Mouse (Mus musculus) forebrain, embryonic 11.5 days (tissue): ENCODE measurements around the gene Cenpj. TPM values are rescaled to one million over a fixed set of nuclear protein-coding genes. Genes with fewer than 3 reads are reported as not detected.

Source experiments
- ATAC-seq: fragments of 200-750 bp; cut with Nextera tagmentation; replicated peaks from 2 replicates; pipeline ENCODE4 v1.8.0; 2017; ENCODE audit warnings: moderate TSS enrichment; ENCODE audit not compliant: low FRiP score
- DNase-seq: peaks from one replicate; pipeline ENCODE4 v3.0.0-alpha.2; 2017; ENCODE audit warnings: low spot score
- H3K27ac ChIP-seq: fragments of 300-500 bp; sonication (generic); 2 replicates; pipeline ENCODE4 v1.5.1; 2014; ENCODE audit warnings: low read depth, low read length
- H3K27me3 ChIP-seq: fragments of 300-500 bp; sonication (generic); 2 replicates; pipeline ENCODE4 v1.6.1; 2014; ENCODE audit warnings: mild to moderate bottlenecking, low read length, mixed read lengths; ENCODE audit not compliant: control insufficient read depth, insufficient read depth
- H3K36me3 ChIP-seq: fragments of 300-500 bp; sonication (generic); 2 replicates; pipeline ENCODE4 v1.6.1; 2014; ENCODE audit warnings: mild to moderate bottlenecking, low read length, moderate library complexity, mixed read lengths; ENCODE audit not compliant: control insufficient read depth, insufficient read depth
- H3K4me1 ChIP-seq: fragments of 300-500 bp; sonication (generic); replicated peaks from 2 replicates; pipeline ENCODE4 v1.6.1; 2014; ENCODE audit warnings: low read length, mixed read lengths; ENCODE audit not compliant: control insufficient read depth, insufficient read depth
- H3K4me2 ChIP-seq: fragments of 300-500 bp; sonication (generic); 2 replicates; pipeline ENCODE4 v1.6.1; 2014; ENCODE audit warnings: low read depth, mild to moderate bottlenecking, low read length, moderate library complexity, mixed read lengths; ENCODE audit not compliant: severe bottlenecking
- H3K4me3 ChIP-seq: fragments of 300-500 bp; sonication (generic); 2 replicates; pipeline ENCODE4 v1.5.1; 2014; ENCODE audit warnings: low read depth, low read length
- H3K9ac ChIP-seq: fragments of 300-500 bp; sonication (generic); 2 replicates; pipeline ENCODE4 v1.6.1; 2014; ENCODE audit warnings: low read length
- H3K9me3 ChIP-seq: fragments of 300-500 bp; sonication (generic); 2 replicates; pipeline ENCODE4 v1.6.1; 2016; ENCODE audit warnings: low read length, mixed read lengths; ENCODE audit not compliant: control insufficient read depth
- WGBS: fragments of 180-500 bp; shearing (Covaris S2); extraction: QIAGEN DNeasy Blood & Tissue Kit; methylation state at CpG from one replicate; pipeline ENCODE4 v1.1.7; 2014; 5-methylcytosine and 5-hydroxymethylcytosine counted together
- polyA plus RNA-seq: library from polyadenylated mRNA; unstranded; fragments of >200 nt; fragmentation: Nextera tagmentation; extraction: Ambion mirVana; gene quantifications from 2 replicates; pipeline ENCODE4 v1.2.1, GENCODE M21; 2014

Gene Cenpj
- polyA plus RNA-seq, 1 experiment from 2014 or later, result 28.6 TPM

DNA sequence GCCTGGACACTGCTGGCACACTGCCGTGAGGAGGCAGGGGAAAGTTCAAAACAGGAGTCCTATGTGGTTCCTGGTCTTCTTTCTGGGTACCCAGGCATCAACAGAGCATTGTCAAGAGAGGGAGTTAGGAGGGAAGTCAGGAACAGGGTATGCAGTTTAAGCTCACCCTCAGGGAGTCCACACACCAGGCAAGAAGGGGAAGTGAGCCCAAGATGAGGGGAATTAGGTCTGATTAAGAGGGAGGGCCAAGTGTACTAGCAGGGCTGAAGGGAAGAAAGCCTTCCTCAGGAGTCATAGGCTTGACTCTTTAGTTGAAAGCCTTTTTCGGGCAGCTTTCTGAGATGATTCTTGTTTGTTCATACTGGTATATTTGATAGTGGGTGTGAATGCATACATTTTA is 60.5 kb downstream of the Cenpj start:
- H3K4me1 ChIP-seq, result no peaks in the 10 kb centered on the region
- H3K36me3 ChIP-seq, result no peaks in the 10 kb centered on the region
- ATAC-seq, result no peak
- no peak overlapping the region for H3K27ac ChIP-seq
- no peaks in the 10 kb centered on the region for H3K27me3 ChIP-seq
- no peak overlapping the region for H3K9ac ChIP-seq
- no peak overlapping the region for H3K4me2 ChIP-seq
- H3K4me3 ChIP-seq, result no peak overlapping the region
- no peak for DNase-seq
- H3K9me3 ChIP-seq, result no peaks in the 10 kb centered on the region
- 84% methylated on average over 2 of the region's 2 CpGs for WGBS

DNA sequence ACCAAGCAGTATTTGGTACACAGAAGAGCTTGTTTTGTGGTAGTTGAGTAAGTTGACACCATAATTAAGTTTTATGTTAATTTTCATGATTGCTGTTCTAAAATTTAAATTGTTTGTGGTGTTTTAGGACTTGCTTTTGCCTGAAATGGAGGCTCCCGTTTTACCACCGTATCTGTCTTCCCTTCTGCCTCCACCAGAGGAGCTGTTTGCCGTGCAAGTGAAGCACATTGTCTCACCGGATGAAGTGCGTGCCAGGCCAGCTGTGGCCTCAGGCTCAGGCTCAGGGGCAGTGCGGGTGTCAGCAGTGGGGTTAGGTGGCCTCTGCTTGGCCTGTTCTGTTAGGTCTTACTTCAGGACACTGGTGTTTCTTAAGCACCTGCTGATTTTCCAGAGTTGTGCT is 63.1 kb downstream of the Cenpj start:
- Histone ChIP-seq H3K9ac (no peak overlapping the region), H3K4me2 (no peak overlapping the region), H3K36me3 (no peaks in the 10 kb centered on the region), H3K9me3 (no peaks in the 10 kb centered on the region), H3K4me3 (no peak overlapping the region), H3K4me1 (no peaks in the 10 kb centered on the region), H3K27ac (no peak overlapping the region), H3K27me3 (no peaks in the 10 kb centered on the region)
- WGBS, result 26% methylated on average over 6 of the region's 6 CpGs
- DNase-seq (peak; percentile 58), ATAC-seq (no peak)

DNA sequence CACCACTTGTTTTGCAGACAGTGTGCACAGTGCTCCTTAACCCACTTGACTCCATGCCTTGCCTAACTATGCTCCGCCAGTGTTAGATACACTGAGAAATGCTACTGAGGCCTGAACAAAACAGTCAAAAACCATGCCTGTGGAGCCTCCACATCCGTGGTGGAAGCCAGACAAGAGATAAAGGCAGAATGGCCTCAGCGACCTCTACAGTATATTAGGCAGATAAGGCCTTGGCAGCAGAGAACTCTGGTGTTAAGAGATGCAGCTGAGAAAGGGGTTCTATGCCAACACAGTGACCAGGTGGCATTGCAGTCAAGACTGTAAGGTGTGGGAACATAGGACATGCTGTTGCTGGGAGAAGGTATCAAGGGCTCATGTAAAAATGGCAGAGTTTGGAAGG is 68.5 kb downstream of the Cenpj start:
- ATAC-seq, result no peak
- H3K9me3 ChIP-seq, result no peaks in the 10 kb centered on the region
- no peak overlapping the region for H3K4me3 ChIP-seq
- DNase-seq, result no peak
- no peaks in the 10 kb centered on the region for H3K4me1 ChIP-seq
- no peaks in the 10 kb centered on the region for H3K27me3 ChIP-seq
- H3K36me3 ChIP-seq, result no peaks in the 10 kb centered on the region
- H3K9ac ChIP-seq, result no peak overlapping the region
- 80% methylated on average over 3 of the region's 3 CpGs for WGBS
- no peak overlapping the region for H3K4me2 ChIP-seq
- H3K27ac ChIP-seq, result no peak overlapping the region

DNA sequence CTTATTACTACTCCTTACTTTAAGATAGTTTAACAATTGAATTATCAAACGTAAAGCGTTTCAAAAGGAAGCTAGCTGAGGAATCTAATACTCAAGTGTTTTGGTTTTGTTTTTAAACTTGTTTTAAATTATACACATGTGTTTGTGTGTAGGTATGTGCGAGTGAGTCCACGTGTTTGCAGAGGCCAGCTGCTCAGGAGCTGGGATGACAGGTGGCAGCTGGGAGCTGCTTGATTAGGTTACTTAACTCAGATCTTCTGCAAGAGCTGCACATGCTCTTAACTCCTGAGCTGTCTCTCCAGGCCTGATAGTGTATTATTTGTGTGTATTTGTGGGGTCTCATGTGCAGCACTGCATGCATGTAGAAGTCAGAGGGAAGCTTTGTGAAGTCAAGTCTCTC is 72.8 kb downstream of the Cenpj start:
- Histone ChIP-seq H3K4me3 (no peak overlapping the region), H3K9me3 (no peaks in the 10 kb centered on the region), H3K4me2 (no peak overlapping the region), H3K36me3 (no peaks in the 10 kb centered on the region), H3K27me3 (no peaks in the 10 kb centered on the region), H3K9ac (no peak overlapping the region), H3K27ac (no peak overlapping the region), H3K4me1 (no peaks in the 10 kb centered on the region)
- no peak for ATAC-seq
- WGBS, result 85% methylated on average over 4 of the region's 4 CpGs
- no peak for DNase-seq

DNA sequence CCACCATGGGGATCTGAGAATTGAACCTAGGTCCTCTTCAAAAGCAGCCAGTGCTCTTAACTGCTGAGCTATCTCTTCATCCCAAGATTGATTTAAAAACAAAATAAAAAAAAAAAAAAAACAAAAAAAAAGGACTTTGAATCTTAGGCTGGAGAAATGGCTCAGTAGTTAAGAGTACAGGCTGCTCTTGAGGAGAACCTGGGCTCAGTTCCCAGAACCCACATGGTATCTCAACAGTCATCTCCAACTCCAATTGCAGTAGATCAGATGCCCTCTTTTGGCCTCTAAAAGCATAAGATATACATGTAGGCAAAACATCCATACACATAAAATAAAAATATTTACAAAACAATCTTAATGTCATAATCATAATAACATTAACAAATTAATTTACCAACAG is 85.4 kb downstream of the Cenpj start:
- H3K27ac ChIP-seq, result no peak overlapping the region
- no peak overlapping the region for H3K4me2 ChIP-seq
- no peaks in the 10 kb centered on the region for H3K36me3 ChIP-seq
- H3K4me1 ChIP-seq, result no peaks in the 10 kb centered on the region
- ATAC-seq (no peak), DNase-seq (no peak)
- H3K9ac ChIP-seq, result no peak overlapping the region
- no peaks in the 10 kb centered on the region for H3K9me3 ChIP-seq
- no peak overlapping the region for H3K4me3 ChIP-seq
- H3K27me3 ChIP-seq, result no peaks in the 10 kb centered on the region

Other genes starting within 250 kb of the Cenpj start
- 0.04 TPM in 1 of 2 replicates, not detected in the other for gene Atp12a, start 210.4 kb downstream of the Cenpj start, polyA plus RNA-seq
- 0.88 and 1.0 TPM in 2 replicates for gene Rnf17, start 172.8 kb downstream of the Cenpj start, polyA plus RNA-seq
- 1.1 and 2.3 TPM in 2 replicates for gene Parp4, start 194 bp upstream of the Cenpj start, polyA plus RNA-seq
- gene Mphosph8, start 92.8 kb upstream of the Cenpj start, polyA plus RNA-seq, result 39.4 and 50.2 TPM in 2 replicates
- 66.6 and 67.3 TPM in 2 replicates for gene Pspc1, start 202.9 kb upstream of the Cenpj start, polyA plus RNA-seq
- 23.2 and 23.9 TPM in 2 replicates for gene Zmym5, start 236.3 kb upstream of the Cenpj start, polyA plus RNA-seq